Mouse (Mus musculus) hematopoietic stem cell, adult 5-6 weeks (primary cell): ENCODE results near the gene Klf13. TPM values are rescaled to one million over a fixed set of nuclear protein-coding genes. Genes with fewer than 3 reads are reported as not detected.

Experiments
- ATAC-seq, 2 experiments: fragments of 125-278 bp in 1 of 2; replicated peaks in 1 of 2; 2 replicates each; pipeline ENCODE4 v1.8.0; 2016 to 2017; ENCODE audit warnings: inconsistent platforms in 2 of 2, mild to moderate bottlenecking in 2 of 2, moderate number of reproducible peaks in 2 of 2, low read depth in 1 of 2, moderate TSS enrichment in 1 of 2; ENCODE audit not compliant: low FRiP score in 2 of 2, poor library complexity in 2 of 2, severe bottlenecking in 2 of 2, insufficient read depth in 1 of 2, low TSS enrichment in 1 of 2
- total RNA-seq: library from RNA; stranded (forward); fragments of 172-1452, 232-1000 nt; gene quantifications from 2 replicates; pipeline ENCODE4 v1.2.3, GENCODE M21; 2017

Gene Klf13
- total RNA-seq = 16.7 and 24.3 TPM in 2 replicates

GRCm38 (mm10) chr7:63938914-63939396 lies at the start of gene Klf13:
TSS of gene Klf13 (minus strand) at chr7:63938915.
- peak; percentile 66 to 72 for ATAC-seq

- no peak for ATAC-seq
These were observed 49.7 kb upstream of the Klf13 start for GRCm38 (mm10) chr7:63988391-63988790.

- 0 out of 4 replicates have a peak, but pooled peaks of 1 of the 2 experiments have one; percentile 25 for ATAC-seq
These were observed 47.9 kb upstream of the Klf13 start for GRCm38 (mm10) chr7:63986407-63987182.

- no peak for ATAC-seq
These were observed 47.1 kb upstream of the Klf13 start for GRCm38 (mm10) chr7:63985696-63986406.

GRCm38 (mm10) chr7:63985266-63985665 lies 46.6 kb upstream of the Klf13 start:
- no peak for ATAC-seq

- peak; percentile 63 to 77 for ATAC-seq
These were observed 45.6 kb upstream of the Klf13 start for GRCm38 (mm10) chr7:63984329-63984728.

- no peak for ATAC-seq
These were observed 38.9 kb upstream of the Klf13 start for GRCm38 (mm10) chr7:63977631-63978030.

GRCm38 (mm10) chr7:63970986-63971385 lies 32.3 kb upstream of the Klf13 start:
- no peak for ATAC-seq

- ATAC-seq = no peak
These were observed 31.2 kb upstream of the Klf13 start for GRCm38 (mm10) chr7:63969941-63970340.

GRCm38 (mm10) chr7:63965635-63966418 lies 27.1 kb upstream of the Klf13 start:
- ATAC-seq = peak; percentile 32 to 46; a peak in 3 of 4 replicates

- peak; percentile 50 to 63 for ATAC-seq
These were observed 26.4 kb upstream of the Klf13 start for GRCm38 (mm10) chr7:63965135-63965534.

GRCm38 (mm10) chr7:63964121-63964520 lies 25.4 kb upstream of the Klf13 start:
- ATAC-seq = no peak

GRCm38 (mm10) chr7:63963632-63964031 lies 24.9 kb upstream of the Klf13 start:
- no peak for ATAC-seq

- no peak for ATAC-seq
These were observed 19.3 kb upstream of the Klf13 start for GRCm38 (mm10) chr7:63957872-63958640.

- ATAC-seq = no peak
These were observed 18.4 kb upstream of the Klf13 start for GRCm38 (mm10) chr7:63956981-63957713.

- ATAC-seq = peak in 1 of 2 experiments; percentile 43; a peak in 2 of 4 replicates
These were observed 17.6 kb upstream of the Klf13 start for GRCm38 (mm10) chr7:63956138-63956823.
